Mouse (Mus musculus) heart, postnatal 0 days (tissue): ENCODE data around the gene Cdc42bpg. TPM values are rescaled to one million over a fixed set of nuclear protein-coding genes. Genes with fewer than 3 reads are reported as not detected.
A peak's percentile ranks its signal among the peaks of the same experiment; 100 is the strongest.

ENCODE experiments used
- ATAC-seq: fragments of 200-750 bp; cut with Nextera tagmentation; 2 replicates; pipeline ENCODE4 v1.8.0; 2017; ENCODE audit warnings: low read depth, moderate number of reproducible peaks, moderate library complexity; ENCODE audit not compliant: insufficient read depth
- DNase-seq: peaks from one replicate; pipeline ENCODE4 v3.0.0-alpha.2; 2016; ENCODE audit warnings: low spot score
- H3K27ac ChIP-seq: fragments of 300-500 bp; sonication (generic); 2 replicates; pipeline ENCODE4 v1.5.1; 2014; ENCODE audit warnings: low read depth, mild to moderate bottlenecking
- H3K27me3 ChIP-seq: fragments of 300-500 bp; sonication (generic); 2 replicates; pipeline ENCODE4 v1.6.1; 2014; ENCODE audit warnings: low read length, mixed read lengths; ENCODE audit not compliant: control insufficient read depth, insufficient read depth
- H3K36me3 ChIP-seq: fragments of 300-500 bp; sonication (generic); replicated peaks from 2 replicates; pipeline ENCODE4 v1.6.1; 2014; ENCODE audit warnings: low read length, mixed read lengths; ENCODE audit not compliant: control insufficient read depth, insufficient read depth
- H3K4me1 ChIP-seq: fragments of 300-500 bp; sonication (generic); 2 replicates; pipeline ENCODE4 v1.6.1; 2014; ENCODE audit warnings: antibody characterized with exemption; ENCODE audit not compliant: control insufficient read depth, insufficient read depth
- H3K4me2 ChIP-seq: fragments of 300-500 bp; sonication (generic); 2 replicates; pipeline ENCODE4 v1.6.1; 2014; ENCODE audit warnings: low read depth, mild to moderate bottlenecking, low read length, moderate library complexity
- H3K4me3 ChIP-seq: fragments of 300-500 bp; sonication (generic); 2 replicates; pipeline ENCODE4 v1.5.1; 2014; ENCODE audit warnings: low read depth, low read length
- H3K9ac ChIP-seq: fragments of 300-500 bp; sonication (generic); replicated peaks from 2 replicates; pipeline ENCODE4 v1.6.1; 2014; ENCODE audit warnings: low read depth, low read length, mixed read lengths
- H3K9me3 ChIP-seq: fragments of 300-500 bp; sonication (generic); replicated peaks from 2 replicates; pipeline ENCODE4 v1.6.1; 2016; ENCODE audit warnings: low read length; ENCODE audit not compliant: control insufficient read depth
- CTCF ChIP-seq: IDR thresholded peaks from 2 replicates; pipeline ENCODE4 v1.5.1; 2016; ENCODE audit warnings: antibody characterized with exemption, control low read depth, low read depth
- EP300 ChIP-seq: IDR thresholded peaks from 2 replicates; pipeline ENCODE4 v1.6.1; 2016; ENCODE audit warnings: antibody characterized with exemption, low read depth
- WGBS: fragments of 180-500 bp; shearing (Covaris S2); extraction: QIAGEN DNeasy Blood & Tissue Kit; methylation state at CpG from one replicate; pipeline ENCODE4 v1.1.7; 2014; 5-methylcytosine and 5-hydroxymethylcytosine counted together
- microRNA counts: library from miRNA; unstranded; fragments of <30 nt; microRNA quantifications from one replicate; lab custom pipeline; 2015
- microRNA-seq: library from miRNA; unstranded; fragments of <30 nt; microRNA quantifications from one replicate; pipeline ENCODE4, GENCODE M21; 2016
- polyA plus RNA-seq: library from polyadenylated mRNA; unstranded; fragments of >200 nt; fragmentation: Nextera tagmentation; extraction: Ambion mirVana; gene quantifications from 2 replicates; pipeline ENCODE4 v1.2.1, GENCODE M21; 2015
- total RNA-seq: library from RNA; depleted of rRNA; stranded (reverse); fragments of >200 nt; gene quantifications from 2 replicates; pipeline ENCODE4 v1.2.3, GENCODE M21; 2014; ENCODE audit warnings: low replicate concordance; rRNA removed

Cdc42bpg gene
- total and polyA plus RNA-seq, 2 experiments from 2014 or later = 0.51 to 9.5 TPM

DNA sequence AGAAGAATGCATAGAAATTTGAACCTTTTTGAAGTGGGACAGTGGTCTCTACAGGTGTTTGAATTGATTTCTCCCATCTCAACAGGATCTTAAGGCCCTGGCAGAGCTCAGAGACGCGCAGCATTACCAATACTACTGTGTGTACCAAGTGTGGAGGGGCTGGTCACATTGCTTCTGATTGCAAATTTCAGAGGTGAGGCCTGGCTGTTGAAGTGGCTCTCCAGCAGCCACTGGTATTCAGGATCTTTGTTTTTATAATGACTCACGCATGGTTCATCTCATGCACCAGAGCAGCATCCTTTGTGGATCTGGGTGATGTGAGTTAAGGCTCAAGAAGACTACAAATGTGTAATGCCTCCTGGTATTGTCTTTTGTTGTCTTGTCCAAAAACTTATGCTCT, 66.2 kb downstream of the Cdc42bpg start:
- ATAC-seq (no peak), DNase-seq (no peak)
- Histone ChIP-seq H3K4me3 (no peak overlapping the region), H3K27me3 (no peaks in the 10 kb centered on the region), H3K9ac (no peak overlapping the region), H3K27ac (no peak overlapping the region), H3K9me3 (no peaks in the 10 kb centered on the region), H3K4me1 (0 out of 2 replicates have a peak, but pooled peaks cover 7% of the 10 kb centered on the region), H3K36me3 (peaks cover 96% of the 10 kb centered on the region), H3K4me2 (no peak overlapping the region)
- 88% methylated on average over 3 of the region's 3 CpGs for WGBS
- TF ChIP-seq CTCF (no peak), EP300 (no peak)

DNA sequence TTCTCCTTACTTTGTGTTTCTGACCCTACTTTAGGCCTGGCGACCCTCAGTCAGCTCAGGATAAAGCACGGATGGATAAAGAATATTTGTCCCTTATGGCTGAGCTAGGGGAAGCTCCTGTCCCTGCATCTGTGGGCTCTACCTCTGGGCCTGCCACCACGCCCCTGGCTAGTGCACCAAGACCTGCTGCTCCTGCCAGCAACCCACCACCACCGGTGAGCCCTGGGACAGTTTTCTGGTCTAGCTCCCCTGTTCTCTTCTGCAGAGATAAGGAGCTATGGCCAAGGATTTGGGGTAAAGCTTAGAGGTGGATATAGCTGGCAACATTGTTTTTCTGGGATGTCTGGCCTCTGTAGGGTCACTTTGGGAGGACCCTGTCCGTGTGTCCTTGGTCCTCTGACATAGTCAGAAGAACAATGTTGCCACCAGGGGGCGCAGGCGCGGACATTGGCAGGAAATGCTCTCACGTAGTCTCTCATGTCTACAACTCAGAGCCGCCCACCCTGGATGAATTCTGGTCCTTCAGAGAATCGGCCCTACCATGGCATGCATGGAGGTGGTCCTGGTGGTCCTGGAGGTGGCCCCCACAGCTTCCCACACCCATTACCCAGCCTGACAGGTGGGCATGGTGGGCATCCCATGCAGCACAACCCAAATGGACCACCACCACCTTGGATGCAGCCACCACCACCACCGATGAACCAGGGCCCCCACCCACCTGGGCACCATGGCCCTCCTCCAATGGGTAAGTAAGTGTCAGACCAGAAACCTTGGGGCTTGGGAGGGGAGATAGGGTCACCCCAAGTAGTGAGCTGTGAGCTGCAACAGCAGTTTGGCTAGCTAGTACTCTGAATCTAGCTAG, 67.5 kb downstream of the Cdc42bpg start:
- Histone ChIP-seq H3K27ac (peak overlapping the region; percentile 59; the same call in 1 of the 2 replicates), H3K36me3 (peaks cover 89% of the 10 kb centered on the region), H3K9me3 (no peaks in the 10 kb centered on the region), H3K4me2 (no peak overlapping the region), H3K9ac (no peak overlapping the region), H3K27me3 (no peaks in the 10 kb centered on the region), H3K4me1 (peaks cover 17% of the 10 kb centered on the region; the same call in 1 of the 2 replicates), H3K4me3 (no peak overlapping the region)
- peak; percentile 57 for ATAC-seq
- peak; percentile 71 for DNase-seq
- TF ChIP-seq EP300 (no peak), CTCF (peak; percentile 78)
- WGBS = 42% methylated on average over 12 of the region's 12 CpGs

DNA sequence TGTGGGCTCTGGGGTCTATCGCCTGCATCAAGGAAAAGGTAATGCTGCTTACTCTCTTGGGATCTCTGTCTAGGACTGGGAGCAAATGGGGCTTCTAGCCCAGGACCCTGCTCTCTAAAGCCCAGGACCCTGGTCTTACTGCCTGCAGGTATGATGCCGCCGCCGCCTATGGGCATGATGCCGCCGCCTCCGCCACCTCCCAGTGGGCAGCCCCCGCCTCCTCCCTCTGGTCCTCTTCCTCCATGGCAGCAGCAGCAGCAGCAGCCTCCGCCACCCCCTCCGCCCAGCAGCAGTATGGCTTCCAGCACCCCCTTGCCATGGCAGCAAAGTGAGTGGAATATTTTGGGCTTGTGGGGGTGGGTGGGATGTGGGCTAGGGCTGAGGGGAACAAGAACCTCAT, 68.3 kb downstream of the Cdc42bpg start:
- ATAC-seq (no peak), DNase-seq (no peak)
- Histone ChIP-seq H3K36me3 (peaks cover 83% of the 10 kb centered on the region), H3K4me3 (no peak overlapping the region), H3K4me1 (peaks cover 17% of the 10 kb centered on the region; the same call in 1 of the 2 replicates), H3K27me3 (no peaks in the 10 kb centered on the region), H3K4me2 (no peak overlapping the region), H3K27ac (no peak overlapping the region), H3K9ac (no peak overlapping the region), H3K9me3 (no peaks in the 10 kb centered on the region)
- WGBS = 98% methylated on average over 10 of the region's 10 CpGs
- TF ChIP-seq EP300 (no peak), CTCF (no peak)

MicroRNA genes within 50 kb of the gene (microRNA counts, 519-probe panel; counts per million panel counts)
- not detected for microRNA mmu-miR-192 (lab: Ali Mortazavi, UCI)

Small RNA genes lying within 50 kb of the gene (microRNA-seq; reads per million reads assigned to microRNA genes)
- gene Mir192 (99.4 reads per million, percentile 56 among the genes with 10 or more reads in this experiment), gene Mir194-2 (88.4 reads per million, percentile 53 among the genes with 10 or more reads in this experiment), gene Mir6989 (not detected)

Other genes starting within 250 kb of the Cdc42bpg start
- gene Mrpl49, start 248.7 kb upstream of the Cdc42bpg start, total RNA-seq = 18.7 and 37.1 TPM in 2 replicates
- 49.7 and 53.5 TPM in 2 replicates for gene Mrpl49, start 248.7 kb upstream of the Cdc42bpg start, polyA plus RNA-seq
- gene Fau, start 248.6 kb upstream of the Cdc42bpg start, total RNA-seq = 562 and 833 TPM in 2 replicates
- 484 and 508 TPM in 2 replicates for gene Fau, start 248.6 kb upstream of the Cdc42bpg start, polyA plus RNA-seq
- gene Znhit2, start 245.3 kb upstream of the Cdc42bpg start, total RNA-seq = 46.7 and 58.4 TPM in 2 replicates
- gene Znhit2, start 245.3 kb upstream of the Cdc42bpg start, polyA plus RNA-seq = 21.4 and 22.7 TPM in 2 replicates
- gene Tm7sf2, start 238.1 kb upstream of the Cdc42bpg start, total RNA-seq = 13.1 and 14.4 TPM in 2 replicates
- 3.2 and 3.3 TPM in 2 replicates for gene Tm7sf2, start 238.1 kb upstream of the Cdc42bpg start, polyA plus RNA-seq
- 55.2 and 59.7 TPM in 2 replicates for gene Vps51, start 229.2 kb upstream of the Cdc42bpg start, total RNA-seq
- 32.5 and 35.8 TPM in 2 replicates for gene Vps51, start 229.2 kb upstream of the Cdc42bpg start, polyA plus RNA-seq
- gene Tmem262, start 226.4 kb upstream of the Cdc42bpg start, total RNA-seq = not detected in 2 replicates
- gene Tmem262, start 226.4 kb upstream of the Cdc42bpg start, polyA plus RNA-seq = not detected in 2 replicates
- gene Gm28374, start 224.2 kb upstream of the Cdc42bpg start, total RNA-seq = not detected in 2 replicates
- 0.72 and 0.99 TPM in 2 replicates for gene Gm28374, start 224.2 kb upstream of the Cdc42bpg start, polyA plus RNA-seq
- gene Zfpl1, start 221.5 kb upstream of the Cdc42bpg start, total RNA-seq = 50.8 and 55.5 TPM in 2 replicates
- 36.1 and 37.5 TPM in 2 replicates for gene Zfpl1, start 221.5 kb upstream of the Cdc42bpg start, polyA plus RNA-seq
- 2.2 and 6.8 TPM in 2 replicates for gene Cdca5, start 221.5 kb upstream of the Cdc42bpg start, total RNA-seq
- gene Cdca5, start 221.5 kb upstream of the Cdc42bpg start, polyA plus RNA-seq = 5.7 and 6.4 TPM in 2 replicates
- not detected in 2 replicates for gene AC131692.1, start 212.0 kb upstream of the Cdc42bpg start, total RNA-seq
- not detected in 2 replicates for gene AC131692.1, start 212.0 kb upstream of the Cdc42bpg start, polyA plus RNA-seq
- not detected in 2 replicates for gene Naaladl1, start 200.7 kb upstream of the Cdc42bpg start, total RNA-seq
- gene Naaladl1, start 200.7 kb upstream of the Cdc42bpg start, polyA plus RNA-seq = 0.07 TPM in 1 of 2 replicates, not detected in the other
- gene Sac3d1, start 187.8 kb upstream of the Cdc42bpg start, total RNA-seq = 46.5 and 48.8 TPM in 2 replicates
- gene Sac3d1, start 187.8 kb upstream of the Cdc42bpg start, polyA plus RNA-seq = 25.1 and 25.8 TPM in 2 replicates
- gene Snx15, start 178.2 kb upstream of the Cdc42bpg start, total RNA-seq = 30.5 and 55.7 TPM in 2 replicates
- 17.5 and 18.5 TPM in 2 replicates for gene Snx15, start 178.2 kb upstream of the Cdc42bpg start, polyA plus RNA-seq
- 0.46 TPM in 1 of 2 replicates, not detected in the other for gene Batf2, start 165.5 kb upstream of the Cdc42bpg start, total RNA-seq
- gene Batf2, start 165.5 kb upstream of the Cdc42bpg start, polyA plus RNA-seq = 0.16 and 0.18 TPM in 2 replicates
- 59.2 and 75.1 TPM in 2 replicates for gene Arl2, start 164.9 kb upstream of the Cdc42bpg start, total RNA-seq
- gene Arl2, start 164.9 kb upstream of the Cdc42bpg start, polyA plus RNA-seq = 96.6 and 105 TPM in 2 replicates
- not detected in 2 replicates for gene Majin, start 122.1 kb upstream of the Cdc42bpg start, total RNA-seq
- gene Majin, start 122.1 kb upstream of the Cdc42bpg start, polyA plus RNA-seq = not detected in 2 replicates
- gene Gpha2, start 80.1 kb upstream of the Cdc42bpg start, total RNA-seq = not detected in 2 replicates
- gene Gpha2, start 80.1 kb upstream of the Cdc42bpg start, polyA plus RNA-seq = not detected in 2 replicates
- 20.6 and 40.3 TPM in 2 replicates for gene Ppp2r5b, start 70.6 kb upstream of the Cdc42bpg start, total RNA-seq
- 18.3 and 18.6 TPM in 2 replicates for gene Ppp2r5b, start 70.6 kb upstream of the Cdc42bpg start, polyA plus RNA-seq
- gene Atg2a, start 64.8 kb upstream of the Cdc42bpg start, total RNA-seq = 18.9 and 24.5 TPM in 2 replicates
- 4.7 and 5.6 TPM in 2 replicates for gene Atg2a, start 64.8 kb upstream of the Cdc42bpg start, polyA plus RNA-seq
- gene Ehd1, start 29.7 kb upstream of the Cdc42bpg start, total RNA-seq = 127 and 200 TPM in 2 replicates
- 56.4 and 60.3 TPM in 2 replicates for gene Ehd1, start 29.7 kb upstream of the Cdc42bpg start, polyA plus RNA-seq
- gene Men1, start 28.5 kb downstream of the Cdc42bpg start, total RNA-seq = 20.6 and 46.5 TPM in 2 replicates
- gene Men1, start 28.5 kb downstream of the Cdc42bpg start, polyA plus RNA-seq = 20.1 and 20.3 TPM in 2 replicates
- gene Map4k2, start 34.7 kb downstream of the Cdc42bpg start, total RNA-seq = 48.4 and 59.1 TPM in 2 replicates
- 9.6 and 10.1 TPM in 2 replicates for gene Map4k2, start 34.7 kb downstream of the Cdc42bpg start, polyA plus RNA-seq
- 41.8 and 94.6 TPM in 2 replicates for gene Sf1, start 57.2 kb downstream of the Cdc42bpg start, total RNA-seq
- gene Sf1, start 57.2 kb downstream of the Cdc42bpg start, polyA plus RNA-seq = 31.8 and 38.3 TPM in 2 replicates
- gene Pygm, start 77.9 kb downstream of the Cdc42bpg start, total RNA-seq = 451 and 487 TPM in 2 replicates
- 390 and 400 TPM in 2 replicates for gene Pygm, start 77.9 kb downstream of the Cdc42bpg start, polyA plus RNA-seq
- gene Rasgrp2, start 92.9 kb downstream of the Cdc42bpg start, total RNA-seq = 25.3 and 55.6 TPM in 2 replicates
- 46.6 and 55.5 TPM in 2 replicates for gene Rasgrp2, start 92.9 kb downstream of the Cdc42bpg start, polyA plus RNA-seq
- not detected in 2 replicates for gene Nrxn2, start 112.3 kb downstream of the Cdc42bpg start, total RNA-seq
- 0.67 and 0.68 TPM in 2 replicates for gene Nrxn2, start 112.3 kb downstream of the Cdc42bpg start, polyA plus RNA-seq
- not detected in 2 replicates for gene Slc22a12, start 236.6 kb downstream of the Cdc42bpg start, total RNA-seq
- not detected in 2 replicates for gene Slc22a12, start 236.6 kb downstream of the Cdc42bpg start, polyA plus RNA-seq